Mouse (Mus musculus) E14TG2a.4 (cell line): ENCODE data around the gene Armcx5.

ENCODE experiments used
- CTCF ChIP-seq: conservative IDR thresholded peaks from 2 replicates; pipeline ENCODE4 v1.5.1; 2014; ENCODE audit warnings: low read length
- NANOG ChIP-seq: IDR thresholded peaks from 2 replicates; pipeline ENCODE4 v1.6.1; 2014; ENCODE audit warnings: borderline replicate concordance, low read length, mixed read lengths
- POU5F1 ChIP-seq: IDR thresholded peaks from 2 replicates; pipeline ENCODE4 v1.6.1; 2014; ENCODE audit warnings: low read length, borderline replicate concordance

DNA sequence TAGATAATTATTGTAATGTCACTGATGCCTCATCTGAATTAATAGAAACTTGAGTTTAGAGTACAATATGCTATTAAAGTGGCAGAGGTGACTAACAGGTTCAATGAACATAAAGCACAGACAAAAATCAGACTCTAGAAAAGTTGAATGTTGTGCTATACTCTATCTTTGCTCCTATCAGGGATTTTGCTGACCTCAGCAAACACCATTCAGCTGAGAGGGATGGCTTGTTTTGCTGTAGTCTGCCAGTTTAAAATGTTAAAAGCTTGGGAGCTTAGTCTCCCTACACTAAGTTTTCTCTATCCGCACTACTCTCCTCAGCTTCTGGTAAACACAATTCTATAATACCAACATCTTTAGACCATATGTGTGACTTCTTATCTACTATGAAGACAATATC lies 39.4 kb upstream of the Armcx5 start:
- no peak for TF ChIP-seq CTCF
- TF ChIP-seq POU5F1, result no peak
- TF ChIP-seq NANOG, result no peak
